Mouse (Mus musculus) embryo, embryonic 10.5 days (tissue): ENCODE measurements around the gene Rimklb.
A peak's percentile ranks its signal among the peaks of the same experiment; 100 is the strongest.
"Not testable (repeated sequence)": the region's sequence is repeated elsewhere in the genome, so short reads cannot be mapped to it uniquely, and the experiment has no call there.

ENCODE experiments used
- DNase-seq: peaks from one replicate; pipeline ENCODE4 v3.0.0-alpha.2; 2015; ENCODE audit warnings: low spot score

Rimklb gene

DNA sequence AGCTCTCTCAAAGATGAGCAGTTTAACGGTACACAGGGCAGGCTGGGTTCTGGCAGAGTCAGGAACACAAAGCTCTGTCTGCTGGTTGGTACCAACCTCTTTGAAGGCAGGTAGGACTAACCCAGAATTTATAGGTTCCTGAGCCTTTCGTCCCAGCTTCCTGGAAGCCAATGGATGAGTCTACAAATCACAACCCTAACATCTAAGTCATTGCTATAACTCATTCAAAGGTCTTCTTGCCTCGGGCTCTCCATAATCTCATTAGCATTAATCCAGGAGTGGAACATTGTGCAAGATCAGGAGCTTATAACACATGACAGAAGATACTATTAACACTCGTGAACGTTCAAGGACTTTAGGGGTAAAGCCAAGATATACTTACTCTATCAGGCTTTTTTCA, at the start of gene Rimklb:
TSS of gene Rimklb (minus strand) at position 101 of the 400 bp plus-strand sequence.
- DNase-seq: no peak

DNA sequence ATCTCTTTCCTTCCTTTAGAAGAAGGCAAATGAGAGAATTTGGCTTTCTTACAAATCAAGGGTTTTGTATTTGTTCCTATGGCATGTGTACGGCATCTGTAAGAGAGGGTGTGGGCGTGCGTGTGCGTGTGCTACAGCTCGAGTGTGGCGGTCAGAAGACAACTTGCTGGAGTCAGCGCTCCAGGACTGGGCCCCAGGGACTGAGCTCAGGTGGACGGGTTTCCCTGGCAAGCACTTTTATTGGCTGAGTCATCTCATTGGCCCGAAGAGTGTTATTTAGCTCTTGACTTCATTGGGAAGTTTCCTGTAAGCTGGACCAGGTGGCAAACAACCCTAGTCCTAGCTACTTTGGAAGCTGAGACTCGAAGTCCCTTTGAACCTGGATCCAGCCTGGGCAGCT, 47.4 kb upstream of the Rimklb start:
- no peak for DNase-seq

DNA sequence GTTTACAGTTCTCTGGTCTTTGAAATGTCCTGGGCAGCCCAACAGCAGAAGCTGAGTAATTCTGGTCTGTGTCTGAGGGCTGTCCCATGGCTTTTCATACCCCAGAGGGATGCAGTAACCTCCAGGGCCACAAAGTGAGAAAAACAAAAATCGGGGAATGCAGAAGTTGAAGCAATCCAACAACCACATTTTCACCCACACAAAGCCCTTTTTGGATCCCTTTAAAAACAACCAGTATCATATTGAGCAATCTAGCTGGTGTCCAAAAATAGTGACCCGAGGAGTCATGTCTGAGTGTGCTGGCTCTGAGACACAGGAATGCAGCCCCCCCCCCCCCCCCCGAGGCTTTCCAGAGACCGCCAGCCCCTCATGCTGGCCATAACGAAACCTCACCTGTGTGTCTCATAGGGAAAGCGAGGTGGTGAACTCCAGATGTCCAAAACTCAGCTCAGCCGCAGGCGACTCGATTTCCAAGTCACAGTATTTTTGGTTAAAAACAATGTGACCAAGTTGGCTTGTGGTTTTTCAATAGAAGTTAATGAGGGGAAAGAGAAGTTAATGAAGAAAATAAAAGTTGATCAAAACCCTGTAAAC, 46.8 kb upstream of the Rimklb start:
- DNase-seq: no peak

DNA sequence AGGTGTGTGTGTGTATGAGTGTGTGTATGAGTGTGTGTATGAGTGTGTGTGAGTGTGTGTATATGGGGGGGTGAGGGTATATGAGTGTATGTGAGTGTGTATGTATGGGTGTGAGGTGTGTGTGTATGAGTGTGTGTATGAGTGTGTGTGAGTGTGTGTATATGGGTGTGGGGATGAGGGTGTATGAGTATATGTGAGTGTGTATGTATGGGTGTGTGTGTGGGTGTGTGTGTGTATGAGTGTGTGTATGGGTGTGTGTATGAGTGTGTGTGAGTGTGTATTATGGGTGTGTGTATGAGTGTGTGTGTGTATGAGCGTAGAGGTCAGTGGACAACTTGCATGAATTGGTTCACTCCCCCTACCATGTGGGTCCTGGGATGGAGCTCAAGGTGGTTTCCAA, 46.1 kb upstream of the Rimklb start:
- no peak for DNase-seq

DNA sequence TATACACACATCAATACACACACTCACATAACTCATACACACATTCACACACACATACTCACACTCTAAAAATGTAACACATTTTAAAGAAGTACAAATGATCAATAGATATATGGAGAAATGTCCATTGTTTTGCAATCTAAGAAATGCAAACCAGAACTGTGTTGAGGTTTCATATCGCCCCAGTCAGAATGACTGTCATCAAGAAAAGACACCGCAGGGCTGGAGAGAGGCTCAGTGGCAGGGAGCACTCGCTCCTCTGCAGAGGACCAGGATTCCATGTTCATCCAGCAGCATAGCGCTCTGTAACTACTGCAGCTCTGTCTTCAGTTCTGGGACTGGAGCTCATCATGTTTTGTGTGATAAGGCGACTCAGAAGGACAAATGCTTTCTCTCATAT, 45.0 kb upstream of the Rimklb start:
- no peak for DNase-seq

DNA sequence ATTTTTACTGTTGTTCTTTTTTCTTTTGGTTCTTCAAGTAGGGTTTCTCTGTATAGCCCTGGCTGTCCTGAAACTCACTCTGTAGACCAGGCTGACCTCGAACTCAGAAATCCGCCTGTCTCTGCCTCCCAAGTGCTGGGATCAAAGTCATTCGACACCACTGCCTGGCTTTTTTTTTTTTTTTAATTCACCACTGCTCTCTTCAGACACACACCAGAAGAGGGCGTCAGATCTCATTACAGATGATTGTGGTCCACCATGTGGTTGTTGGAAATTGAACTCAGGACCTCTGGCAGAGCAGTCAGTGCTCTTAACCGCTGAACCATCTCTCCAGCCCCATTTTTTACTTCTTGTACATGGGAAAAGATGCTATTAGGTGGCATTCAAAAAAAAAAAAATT, 43.9 kb upstream of the Rimklb start:
- DNase-seq: not testable (repeated sequence)

DNA sequence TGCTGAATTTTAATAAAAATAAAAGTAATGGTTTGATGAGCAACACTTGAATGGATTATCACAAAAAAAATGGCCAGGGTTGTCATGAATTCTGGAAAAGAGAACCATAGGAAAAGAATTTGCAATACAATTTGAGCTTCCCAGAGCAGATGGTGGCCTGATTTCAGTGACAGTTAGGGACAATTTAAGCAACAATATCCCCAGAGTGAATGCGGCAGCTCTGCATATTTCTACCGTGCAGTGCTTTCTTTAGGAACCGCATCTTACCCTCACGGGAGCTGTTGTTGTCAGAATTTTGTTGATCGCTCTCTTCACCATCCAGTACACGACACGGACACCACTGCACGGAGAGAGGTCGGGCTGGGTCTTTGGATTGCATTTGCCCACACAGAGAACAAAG, 41.0 kb upstream of the Rimklb start:
- DNase-seq: no peak

DNA sequence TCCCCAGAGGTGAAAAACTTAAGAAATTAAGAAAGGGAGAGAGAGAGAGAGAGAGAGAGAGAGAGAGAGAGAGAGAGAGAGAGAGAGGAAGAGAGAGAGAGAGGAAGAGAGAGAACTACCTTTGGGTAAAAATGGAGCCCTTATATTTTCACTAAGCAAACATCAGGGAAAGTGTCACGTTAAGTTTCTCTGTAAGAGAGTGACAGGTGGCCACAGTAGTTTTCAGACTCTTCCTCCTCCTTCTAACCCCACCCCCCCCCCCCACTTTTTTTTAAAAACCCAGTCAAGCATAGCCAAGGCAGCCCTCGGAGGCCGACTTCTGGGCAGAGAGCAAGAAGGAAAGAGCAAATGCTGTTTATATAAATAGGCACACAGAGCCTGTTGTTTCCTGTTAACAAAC, 35.5 kb upstream of the Rimklb start:
- no peak for DNase-seq

DNA sequence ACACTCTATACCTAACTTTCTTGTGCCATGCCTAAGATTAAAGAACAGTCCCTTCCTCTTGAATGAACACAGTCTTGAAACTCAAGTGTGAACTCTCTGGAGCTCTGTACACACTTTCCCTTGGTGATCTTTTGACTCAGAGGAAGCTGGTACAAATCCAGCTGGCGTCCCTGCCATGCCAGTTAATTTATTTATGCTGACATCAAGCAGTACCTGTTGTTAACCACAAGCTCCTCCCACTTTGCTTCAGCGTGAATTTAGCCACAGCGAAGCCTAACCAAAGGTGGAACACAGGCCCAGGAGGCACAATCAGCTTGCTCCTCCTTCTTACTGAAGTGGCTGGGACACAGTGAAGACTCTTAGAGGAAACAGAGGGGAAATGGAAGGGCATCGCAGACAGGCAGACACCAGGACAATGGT, 34.3 kb upstream of the Rimklb start:
- peak; percentile 56 for DNase-seq

DNA sequence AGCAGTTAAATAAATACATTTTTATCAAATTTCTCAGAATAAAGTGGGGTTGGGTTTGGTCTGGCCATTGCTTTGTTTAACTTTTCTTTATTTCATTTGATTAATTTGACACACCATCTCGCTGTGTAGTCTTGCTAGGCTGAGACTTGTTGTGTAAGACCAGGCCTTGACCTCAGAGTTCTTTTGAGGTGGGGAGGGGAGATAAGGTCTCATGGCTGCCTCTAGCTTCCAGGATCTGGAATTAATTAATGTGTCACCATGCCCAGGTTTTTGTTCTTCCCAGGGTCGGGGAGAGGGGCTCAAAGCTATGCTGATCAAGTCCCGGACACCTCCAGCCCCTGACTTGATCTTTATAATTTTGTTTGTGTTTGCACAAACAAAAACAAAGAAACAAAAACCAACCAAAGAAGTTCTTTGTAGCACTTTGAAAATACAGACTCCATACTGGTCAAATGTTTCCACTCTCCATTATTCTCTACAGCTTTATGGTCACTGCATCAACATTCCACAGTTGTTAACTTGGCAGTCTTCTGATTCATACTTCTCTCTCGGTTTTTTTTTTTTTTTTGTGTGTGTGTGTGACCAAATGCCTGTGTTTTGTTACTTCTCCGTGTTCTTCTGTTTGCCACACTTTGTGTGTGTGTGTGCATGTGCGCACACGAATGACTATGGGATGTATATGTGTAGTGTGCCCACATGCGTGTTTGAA, 33.1 kb upstream of the Rimklb start:
- DNase-seq: peak; percentile 33

DNA sequence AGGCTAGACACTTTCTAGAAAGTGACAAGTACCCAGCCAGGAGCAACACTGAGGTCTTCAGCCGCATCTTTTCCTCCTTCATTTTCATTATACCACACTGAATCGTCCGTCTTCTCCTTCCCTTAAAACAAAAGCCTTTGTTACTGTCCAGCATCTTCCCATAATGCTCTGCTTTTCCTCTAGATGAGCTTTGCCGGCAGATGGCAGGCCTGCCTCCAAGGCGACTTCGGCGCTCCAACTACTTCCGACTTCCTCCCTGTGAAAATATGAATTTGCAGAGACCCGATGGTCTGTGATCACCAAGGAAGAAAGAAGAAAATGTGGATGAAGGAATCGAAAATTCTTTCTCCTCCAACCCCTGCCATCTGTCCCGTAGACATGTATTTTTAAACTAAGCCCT, 29.6 kb upstream of the Rimklb start:
- DNase-seq: no peak

DNA sequence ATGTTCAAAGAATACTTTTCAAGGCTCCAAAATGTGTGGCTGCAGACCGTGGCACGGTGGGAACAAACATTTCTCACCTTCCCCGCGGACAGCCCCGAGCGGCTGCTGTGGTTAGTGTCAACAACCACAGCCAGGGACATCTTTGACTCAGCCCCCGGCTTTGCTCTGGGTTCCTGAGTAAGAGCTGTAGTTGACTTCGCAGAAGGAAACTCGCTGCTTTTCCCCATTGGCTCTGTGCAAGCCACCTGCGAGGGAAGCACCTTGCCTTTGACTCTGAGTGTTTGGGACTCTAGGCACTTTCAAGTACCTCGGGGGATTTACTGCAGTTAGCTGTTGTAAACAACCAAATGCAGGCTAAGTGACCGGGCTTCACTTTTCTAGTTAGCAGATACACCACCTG, 29.0 kb upstream of the Rimklb start:
- DNase-seq: no peak

DNA sequence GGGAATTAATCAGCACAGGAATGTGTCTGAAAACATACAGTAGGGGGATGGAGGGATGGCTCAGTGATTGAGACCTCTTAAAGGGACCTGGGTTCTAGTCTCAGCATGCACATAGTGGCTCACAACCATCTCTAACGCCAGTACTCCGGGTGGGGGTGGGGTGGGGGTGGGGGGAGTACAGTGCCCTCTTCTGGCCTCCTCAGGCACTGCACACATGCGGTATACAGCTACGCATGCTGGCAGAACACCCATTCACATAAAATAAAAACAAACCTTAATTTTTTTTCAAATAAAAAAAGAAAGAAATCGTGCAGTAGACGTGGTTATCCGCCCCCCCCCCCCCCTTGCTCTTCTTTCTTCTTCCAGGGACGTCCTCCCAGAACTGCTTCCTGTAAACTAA, 24.7 kb upstream of the Rimklb start:
- DNase-seq: no peak

DNA sequence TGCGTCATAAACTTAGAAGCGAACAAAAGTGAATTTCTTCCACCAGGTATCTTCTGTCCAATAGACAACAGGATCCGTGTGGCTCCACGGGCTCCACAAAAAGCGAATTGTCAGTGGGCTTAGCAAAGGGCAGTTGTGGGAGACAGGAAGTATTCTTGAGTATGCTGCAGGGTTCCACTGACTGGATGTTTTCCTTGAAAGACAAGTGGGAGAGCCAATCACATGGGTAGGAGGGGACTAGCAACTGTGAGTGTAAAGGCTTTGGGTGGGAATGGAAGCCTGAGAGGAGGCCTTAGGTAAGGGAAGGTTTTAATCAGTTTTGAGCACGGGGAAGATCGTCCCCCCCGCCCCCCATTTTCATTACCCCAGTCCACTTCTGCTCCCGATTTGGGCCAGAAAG, 24.0 kb upstream of the Rimklb start:
- DNase-seq: peak; percentile 62

DNA sequence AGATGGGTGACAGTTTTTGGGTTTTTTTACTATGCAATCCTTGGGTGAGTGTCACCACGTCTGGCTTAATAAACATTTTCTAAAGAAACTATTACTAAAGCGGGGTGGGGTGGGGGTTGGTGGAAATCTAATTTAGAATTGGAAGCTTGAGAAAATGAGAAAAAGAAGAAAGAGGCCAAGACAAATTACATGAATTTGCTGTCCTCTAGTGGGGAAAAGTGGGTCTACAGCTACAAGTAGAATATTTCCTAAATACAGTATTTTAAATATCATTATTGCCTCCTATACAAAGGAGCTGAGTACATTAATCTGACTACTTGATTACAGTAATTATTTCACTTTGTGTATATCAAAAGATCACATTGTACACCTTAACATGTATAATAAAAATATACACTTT, 20.8 kb upstream of the Rimklb start:
- DNase-seq: peak; percentile 54

DNA sequence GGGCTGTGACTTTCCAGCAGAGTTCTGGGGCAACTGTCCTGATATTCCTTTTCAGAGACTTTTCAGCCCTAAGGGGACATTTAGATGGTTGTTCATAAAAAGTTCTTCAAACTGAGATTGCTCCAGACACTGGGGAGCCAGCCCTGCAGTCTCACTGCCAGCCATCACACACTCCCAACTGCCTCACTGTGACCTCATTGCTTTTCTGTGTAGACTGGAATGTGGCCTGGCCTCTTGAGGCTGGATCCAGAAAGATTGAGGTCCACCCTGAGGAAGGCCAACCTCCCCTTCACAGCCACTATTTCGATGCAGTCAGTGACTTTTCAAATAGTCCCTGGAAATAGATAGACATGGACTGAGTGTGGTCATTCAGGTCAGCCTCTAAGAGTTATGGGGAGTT, 19.1 kb upstream of the Rimklb start:
- DNase-seq: no peak

DNA sequence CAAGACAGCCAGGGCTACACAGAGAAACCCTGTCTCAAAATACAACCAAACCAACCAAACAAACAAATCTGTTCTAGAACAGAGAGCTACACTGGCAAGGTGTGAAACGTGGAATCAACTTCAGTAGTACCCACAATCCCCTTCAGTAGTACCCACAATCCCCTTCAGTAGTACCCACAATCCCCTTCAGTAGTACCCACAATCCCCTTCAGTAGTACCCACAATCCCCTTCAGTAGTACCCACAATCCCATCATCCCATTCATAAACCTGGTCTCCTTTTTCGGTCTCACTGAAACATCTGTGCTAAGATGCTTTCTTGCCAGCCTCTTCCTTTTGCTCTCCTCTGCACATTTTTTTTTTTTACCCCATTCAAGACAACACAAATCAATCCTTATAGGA, 17.2 kb upstream of the Rimklb start:
- not testable (repeated sequence) for DNase-seq

DNA sequence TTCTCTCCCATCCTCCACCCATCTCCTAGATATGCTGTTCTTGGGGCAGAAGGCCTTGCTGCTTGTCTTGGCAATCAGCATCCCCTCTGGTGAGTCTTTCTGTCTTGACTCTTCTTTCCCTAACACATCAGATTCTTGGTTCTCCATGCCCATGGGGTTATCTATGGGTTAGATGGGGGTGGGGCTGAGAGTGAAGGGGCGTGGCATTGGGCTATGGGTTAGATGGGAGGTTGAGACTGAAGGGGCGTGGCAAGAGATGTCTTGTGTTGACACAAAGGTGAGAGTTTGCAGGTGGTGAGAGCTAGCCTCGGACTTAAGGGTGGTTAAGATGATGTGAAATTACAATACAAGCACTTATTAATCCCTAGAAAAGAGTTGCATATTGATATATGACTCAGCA, 15.8 kb upstream of the Rimklb start:
- no peak for DNase-seq

DNA sequence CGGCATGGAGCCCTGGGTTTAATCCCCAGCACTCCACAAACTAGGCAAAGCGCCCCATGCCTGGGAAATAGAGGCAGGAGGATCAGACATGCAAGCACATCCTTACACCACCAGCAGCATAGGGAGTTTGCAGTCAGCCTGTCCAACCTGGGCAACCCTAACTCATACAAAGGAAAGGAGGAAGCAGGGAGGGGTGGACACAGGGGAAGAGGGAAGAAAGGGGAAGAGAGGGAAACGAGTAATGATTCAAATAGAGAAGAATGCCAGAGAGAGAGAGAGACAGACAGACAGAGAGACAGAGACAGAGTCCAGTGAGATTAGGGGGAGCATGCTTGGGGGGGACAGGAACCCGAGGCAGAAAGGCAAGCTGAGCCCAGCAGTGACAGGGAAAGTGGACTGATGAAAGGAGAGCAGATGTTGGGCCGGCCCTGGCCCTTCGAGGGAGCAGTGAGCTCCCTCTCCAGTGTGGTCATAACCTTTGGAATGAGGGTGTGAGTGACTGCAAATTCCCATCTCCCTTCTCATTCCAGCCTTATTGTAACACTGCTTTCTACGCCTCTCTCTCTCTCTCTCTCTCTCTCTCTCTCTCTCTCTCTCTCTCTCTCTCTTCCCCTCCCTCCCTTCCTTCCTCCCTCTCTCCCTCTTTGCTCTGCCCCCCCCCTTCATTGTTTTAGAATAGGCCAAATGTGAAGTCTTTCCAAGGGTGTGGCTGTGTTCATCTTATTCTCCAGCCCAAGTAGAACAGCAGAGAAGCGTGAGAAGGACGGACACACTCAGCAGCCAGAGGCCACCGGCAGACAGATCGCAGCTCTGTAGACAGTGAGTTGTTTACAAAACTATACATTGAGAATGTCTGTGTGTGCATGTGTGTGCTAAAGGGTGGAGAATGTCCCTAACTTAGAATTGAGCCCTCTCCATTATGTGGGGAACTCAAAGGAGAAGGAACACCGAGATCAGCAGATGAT, 14.6 kb upstream of the Rimklb start:
- DNase-seq: no peak

DNA sequence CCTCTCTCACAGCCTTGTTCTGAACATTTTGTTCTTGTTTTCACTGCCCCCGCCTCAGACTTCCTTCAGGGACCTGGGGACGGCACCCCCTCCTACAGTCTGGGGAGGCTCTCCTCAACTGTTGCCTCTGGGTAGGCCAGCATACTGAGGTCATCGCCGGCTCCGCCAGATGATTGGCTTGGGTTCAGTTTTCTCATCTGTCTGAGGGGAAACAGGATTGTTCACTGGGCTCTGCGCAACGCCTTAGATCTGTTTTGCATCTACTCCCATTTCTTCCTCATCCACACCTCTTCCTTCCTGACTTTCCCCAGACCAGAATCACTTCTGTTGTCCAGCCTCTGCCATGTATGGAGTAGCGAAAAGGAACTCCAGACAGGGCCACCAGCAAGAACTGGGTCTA, 9.9 kb upstream of the Rimklb start:
- no peak for DNase-seq

DNA sequence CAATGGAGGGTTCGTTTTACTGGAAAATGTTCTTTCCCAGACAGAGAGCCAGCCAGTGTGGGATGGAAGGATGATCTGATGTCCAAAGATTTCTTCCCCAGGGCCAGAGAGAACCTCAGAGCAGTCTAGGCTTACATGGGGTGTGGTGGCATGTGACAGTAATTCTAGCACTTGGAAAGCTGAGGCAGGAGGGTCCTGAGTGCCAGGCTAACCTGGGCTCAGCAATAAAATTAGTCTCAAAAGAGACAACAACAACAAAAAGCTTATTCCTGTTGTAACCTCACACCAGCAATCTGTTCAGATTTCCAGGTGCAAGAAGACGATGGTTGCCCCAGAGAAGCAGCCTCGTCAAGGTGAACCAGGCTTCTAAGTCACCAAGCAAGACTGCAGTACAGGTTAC, 7.0 kb upstream of the Rimklb start, which contains the start of gene Mfap5:
TSS of gene Mfap5 (plus strand) at position 301 of the 400 bp plus-strand sequence.
- no peak for DNase-seq

DNA sequence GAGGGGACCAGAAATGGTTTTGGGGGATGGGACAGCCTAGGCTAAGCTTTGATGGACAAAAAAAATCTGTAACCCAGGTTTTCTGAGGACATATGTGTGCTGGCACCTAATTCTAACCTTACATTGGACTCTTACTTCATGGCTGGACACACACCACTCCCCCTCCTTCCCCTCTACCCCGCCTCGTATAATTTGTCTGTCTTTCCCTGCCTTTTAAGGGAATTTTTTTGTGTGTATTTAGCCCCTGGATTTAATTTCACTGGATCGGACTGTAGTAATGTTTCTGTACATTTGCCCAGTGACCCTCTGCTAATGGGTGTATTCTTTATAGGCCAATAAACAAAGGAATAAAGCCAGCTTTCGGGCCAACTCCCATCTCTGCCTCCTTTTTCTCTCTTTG, 6.5 kb upstream of the Rimklb start:
- DNase-seq: no peak

DNA sequence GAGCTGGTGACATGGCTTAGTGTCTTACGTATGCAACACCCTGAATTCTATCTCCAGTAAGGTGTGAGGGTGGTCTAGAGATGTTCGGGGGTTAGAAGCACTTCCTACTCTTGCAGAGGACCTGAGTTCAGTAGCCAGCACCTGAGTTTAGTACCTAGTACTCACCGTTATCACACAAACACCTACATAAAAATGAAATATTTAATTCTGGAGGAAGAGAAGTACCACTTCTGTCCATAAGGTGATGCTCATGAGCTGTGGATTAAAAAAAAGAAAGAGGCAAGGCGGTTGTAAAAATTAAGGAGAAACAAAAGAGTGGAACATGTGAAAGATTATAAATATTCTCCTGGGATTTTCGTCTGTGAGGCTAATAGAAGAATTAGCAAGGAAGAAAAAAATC, 2.1 kb downstream of the Rimklb start:
- DNase-seq: peak; percentile 69
